Mouse (Mus musculus) hindbrain, embryonic 16.5 days (tissue): ENCODE results near the gene Cygb. TPM values are rescaled to one million over a fixed set of nuclear protein-coding genes. Genes with fewer than 3 reads are reported as not detected.
A peak's percentile ranks its signal among the peaks of the same experiment; 100 is the strongest.

ENCODE experiments used
- ATAC-seq: fragments of 200-750 bp; cut with Nextera tagmentation; 2 replicates; pipeline ENCODE4 v1.8.0; 2017; ENCODE audit warnings: moderate TSS enrichment, moderate library complexity
- H3K27ac ChIP-seq: fragments of 300-500 bp; sonication (generic); 2 replicates; pipeline ENCODE4 v1.5.1; 2014; ENCODE audit warnings: low read depth, mild to moderate bottlenecking, control low read depth, low read length, moderate library complexity
- H3K27me3 ChIP-seq: fragments of 300-500 bp; sonication (generic); replicated peaks from 2 replicates; pipeline ENCODE4 v1.6.1; 2014; ENCODE audit warnings: low read length; ENCODE audit not compliant: control insufficient read depth, insufficient read depth
- H3K36me3 ChIP-seq: fragments of 300-500 bp; sonication (generic); 2 replicates; pipeline ENCODE4 v1.6.1; 2014; ENCODE audit warnings: mild to moderate bottlenecking, low read length, moderate library complexity, mixed read lengths; ENCODE audit not compliant: control insufficient read depth, insufficient read depth
- H3K4me1 ChIP-seq: fragments of 300-500 bp; sonication (generic); 2 replicates; pipeline ENCODE4 v1.6.1; 2014; ENCODE audit warnings: low read depth, low read length; ENCODE audit not compliant: control insufficient read depth, insufficient read depth
- H3K4me2 ChIP-seq: fragments of 300-500 bp; sonication (generic); 2 replicates; pipeline ENCODE4 v1.6.1; 2014; ENCODE audit warnings: mild to moderate bottlenecking, low read length, control low read depth, moderate library complexity
- H3K4me3 ChIP-seq: fragments of 300-500 bp; sonication (generic); 2 replicates; pipeline ENCODE4 v1.5.1; 2014; ENCODE audit warnings: mild to moderate bottlenecking, low read length, control low read depth, moderate library complexity
- H3K9ac ChIP-seq: fragments of 300-500 bp; sonication (generic); 2 replicates; pipeline ENCODE4 v1.6.1; 2014; ENCODE audit warnings: low read depth, mild to moderate bottlenecking, control low read depth, low read length, moderate library complexity
- H3K9me3 ChIP-seq: fragments of 300-500 bp; sonication (generic); 2 replicates; pipeline ENCODE4 v1.6.1; 2014; ENCODE audit warnings: mild to moderate bottlenecking, low read length, moderate library complexity; ENCODE audit not compliant: control insufficient read depth
- WGBS: fragments of 180-500 bp; shearing (Covaris S2); extraction: QIAGEN DNeasy Blood & Tissue Kit; methylation state at CpG from one replicate; pipeline ENCODE4 v1.1.7; 2014; 5-methylcytosine and 5-hydroxymethylcytosine counted together
- polyA plus RNA-seq: library from polyadenylated mRNA; unstranded; fragments of >200 nt; fragmentation: Nextera tagmentation; extraction: Ambion mirVana; gene quantifications from 2 replicates; pipeline ENCODE4 v1.2.1, GENCODE M21; 2015

Gene Cygb
- polyA plus RNA-seq, 1 experiment from 2014 or later = 37.4 TPM

DNA sequence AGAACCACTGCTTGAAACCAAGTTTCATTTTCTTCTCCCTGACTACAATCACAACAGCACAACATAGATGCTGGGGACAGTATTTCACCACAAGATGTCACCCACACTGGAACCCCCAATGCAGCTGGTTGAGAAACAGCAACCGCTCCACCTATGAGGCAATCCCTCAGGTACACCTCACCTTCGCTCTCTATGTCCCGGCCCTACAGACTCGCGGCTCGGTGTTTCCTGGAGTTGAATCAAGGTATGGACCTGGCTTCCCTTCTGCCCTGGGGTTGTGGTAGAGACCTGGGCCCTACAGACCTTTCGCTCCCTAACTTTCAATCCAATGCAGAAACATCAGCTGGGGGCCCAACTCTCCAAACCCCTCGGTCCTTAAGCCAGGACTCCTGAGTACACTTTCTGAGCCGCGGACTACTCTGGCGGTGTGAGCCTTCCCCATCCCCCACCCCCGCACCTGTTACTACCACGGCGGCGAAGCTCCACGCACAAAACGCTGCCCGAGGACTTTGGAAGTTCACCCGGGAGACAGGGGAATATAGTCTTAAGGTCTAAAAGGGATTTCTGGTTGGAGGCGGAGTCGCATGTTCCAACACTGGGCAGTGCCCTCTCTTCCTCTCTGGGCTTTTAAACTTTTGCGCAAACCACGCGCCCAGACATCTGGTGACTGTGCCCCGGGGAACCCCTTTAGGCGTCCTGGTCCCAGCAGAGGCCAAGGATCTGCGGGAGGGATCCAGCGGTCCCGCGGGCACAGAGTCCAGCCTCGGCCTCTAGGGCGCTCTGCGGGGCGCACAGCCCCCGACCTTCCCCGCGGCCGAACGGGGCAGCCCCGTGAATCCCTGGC is 30.6 kb downstream of the Cygb start:
- no peaks in the 10 kb centered on the region for H3K36me3 ChIP-seq
- no peaks in the 10 kb centered on the region for H3K9me3 ChIP-seq
- H3K4me3 ChIP-seq = peak overlapping the region; percentile 56
- peaks cover 22% of the 10 kb centered on the region for H3K27me3 ChIP-seq
- ATAC-seq = no peak
- peaks cover 37% of the 10 kb centered on the region for H3K4me1 ChIP-seq
- no peak overlapping the region for H3K27ac ChIP-seq
- 10% methylated on average over 28 of the region's 40 CpGs for WGBS
- peak overlapping the region; percentile 66 for H3K9ac ChIP-seq
- H3K4me2 ChIP-seq = peak overlapping the region; percentile 80

DNA sequence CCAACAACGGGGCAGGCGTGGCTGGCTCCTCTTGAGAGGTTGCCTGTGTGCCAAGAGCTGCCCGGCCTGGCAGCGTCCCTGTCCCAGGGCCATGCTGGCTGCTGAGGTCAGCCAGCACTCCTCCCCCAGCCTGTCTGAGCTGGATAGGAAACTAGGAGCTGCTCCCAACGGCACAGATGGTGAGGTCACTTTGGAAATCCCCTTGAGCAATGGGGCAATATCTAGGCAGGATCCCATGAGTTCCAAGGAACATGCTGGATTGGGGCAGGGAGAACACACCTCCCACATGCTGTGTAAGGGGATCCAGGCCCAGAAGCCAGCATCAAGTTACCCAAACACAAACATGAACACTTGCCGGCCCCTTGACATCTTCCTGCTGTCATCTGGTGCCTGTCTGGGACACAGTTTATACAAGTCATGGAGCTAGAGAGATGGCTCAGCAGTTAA is 32.8 kb downstream of the Cygb start:
- Histone ChIP-seq H3K4me2 (no peak overlapping the region), H3K4me1 (peaks cover 37% of the 10 kb centered on the region), H3K9me3 (no peaks in the 10 kb centered on the region), H3K27ac (peak overlapping the region; percentile 16; the same call in 1 of the 2 replicates), H3K9ac (no peak overlapping the region), H3K36me3 (no peaks in the 10 kb centered on the region), H3K27me3 (peaks cover 22% of the 10 kb centered on the region), H3K4me3 (no peak overlapping the region)
- ATAC-seq = peak; percentile 79
- 47% methylated on average over 6 of the region's 6 CpGs for WGBS

DNA sequence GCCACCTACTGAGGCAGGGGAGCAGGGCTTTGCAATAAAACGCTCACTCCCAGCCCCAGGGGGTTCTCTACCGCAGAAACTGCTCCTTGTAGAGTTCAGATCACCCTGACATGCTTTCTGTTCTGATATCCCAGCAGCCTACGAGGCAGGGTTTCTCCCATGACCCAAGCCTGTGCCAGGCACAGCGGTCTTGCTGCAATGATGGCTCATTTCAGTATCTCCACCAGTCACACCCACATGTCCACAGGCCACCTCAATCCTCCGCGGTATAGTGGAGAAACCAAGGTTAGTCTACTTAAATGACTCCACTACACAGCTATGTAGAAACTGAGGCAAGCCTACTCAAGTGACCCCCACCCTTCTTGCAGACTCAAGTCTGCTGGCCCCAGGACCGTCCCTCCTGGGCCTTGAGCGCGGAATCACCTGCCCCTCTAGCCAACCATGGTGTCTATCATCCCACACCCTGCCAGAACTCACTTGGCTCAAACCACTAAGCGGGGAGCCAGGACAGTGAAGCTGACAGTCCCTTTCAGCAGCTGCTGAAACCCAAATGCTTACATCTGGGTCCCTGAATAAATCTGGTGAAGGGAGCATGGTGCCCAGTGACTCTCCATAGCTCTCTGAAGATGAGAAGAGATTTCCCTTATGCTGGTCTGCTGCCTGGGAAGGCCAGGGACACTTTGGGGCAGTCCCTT is 33.4 kb downstream of the Cygb start:
- Histone ChIP-seq H3K4me1 (peaks cover 37% of the 10 kb centered on the region), H3K27ac (0 out of 2 replicates have a peak overlapping the region, but pooled peaks have one; percentile 6), H3K9ac (no peak overlapping the region), H3K4me2 (no peak overlapping the region), H3K9me3 (no peaks in the 10 kb centered on the region), H3K27me3 (peaks cover 22% of the 10 kb centered on the region), H3K4me3 (no peak overlapping the region), H3K36me3 (no peaks in the 10 kb centered on the region)
- 78% methylated on average over 10 of the region's 10 CpGs for WGBS
- ATAC-seq = peak; percentile 32

DNA sequence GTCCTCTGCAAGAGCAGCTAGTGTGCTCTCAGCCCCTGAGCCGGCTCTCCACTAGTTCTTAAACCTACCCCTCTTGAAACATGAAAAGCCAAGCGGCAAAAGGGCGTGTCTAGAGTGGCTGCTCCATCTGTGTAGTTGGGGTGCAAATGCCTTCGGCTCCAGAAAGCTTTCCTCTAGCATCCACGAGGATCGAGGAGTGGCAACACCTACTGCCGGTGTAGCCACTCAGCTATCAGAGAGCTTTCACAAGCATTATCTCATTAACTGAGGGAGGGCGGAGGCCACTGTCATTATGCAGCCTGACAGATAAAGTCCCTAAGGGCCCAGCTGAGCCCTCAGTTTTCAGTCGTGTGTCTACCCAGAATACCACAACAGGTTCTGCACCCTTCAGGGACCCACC is 34.0 kb downstream of the Cygb start:
- no peak for ATAC-seq
- no peak overlapping the region for H3K27ac ChIP-seq
- peaks cover 18% of the 10 kb centered on the region for H3K27me3 ChIP-seq
- peaks cover 37% of the 10 kb centered on the region for H3K4me1 ChIP-seq
- H3K36me3 ChIP-seq = no peaks in the 10 kb centered on the region
- H3K4me3 ChIP-seq = no peak overlapping the region
- no peak overlapping the region for H3K4me2 ChIP-seq
- H3K9me3 ChIP-seq = no peaks in the 10 kb centered on the region
- WGBS = 43% methylated on average over 9 of the region's 9 CpGs
- H3K9ac ChIP-seq = no peak overlapping the region

DNA sequence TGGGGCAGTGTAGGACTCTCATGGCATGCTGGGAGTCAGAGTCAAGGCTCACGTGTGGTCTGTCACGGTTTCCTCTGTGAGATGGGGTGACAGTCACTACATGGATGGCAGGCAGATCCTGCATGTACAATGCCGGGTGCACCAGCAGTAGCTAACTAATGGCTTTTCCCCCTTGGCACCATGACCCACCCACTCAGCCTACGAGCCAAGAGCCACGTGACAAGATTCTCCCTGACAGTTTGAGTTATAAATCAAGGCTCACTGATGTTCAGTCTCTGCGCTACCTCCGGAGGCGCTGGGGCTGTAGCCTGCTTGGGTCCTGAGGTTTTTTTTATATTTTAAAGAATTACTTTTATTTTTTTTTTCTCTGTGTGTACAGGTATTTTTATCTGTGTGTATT is 34.6 kb downstream of the Cygb start:
- Histone ChIP-seq H3K4me2 (no peak overlapping the region), H3K9me3 (no peaks in the 10 kb centered on the region), H3K4me3 (no peak overlapping the region), H3K27me3 (peaks cover 13% of the 10 kb centered on the region), H3K36me3 (no peaks in the 10 kb centered on the region), H3K9ac (no peak overlapping the region), H3K27ac (no peak overlapping the region), H3K4me1 (peaks cover 35% of the 10 kb centered on the region)
- no peak for ATAC-seq
- WGBS = 48% methylated on average over 8 of the region's 8 CpGs

DNA sequence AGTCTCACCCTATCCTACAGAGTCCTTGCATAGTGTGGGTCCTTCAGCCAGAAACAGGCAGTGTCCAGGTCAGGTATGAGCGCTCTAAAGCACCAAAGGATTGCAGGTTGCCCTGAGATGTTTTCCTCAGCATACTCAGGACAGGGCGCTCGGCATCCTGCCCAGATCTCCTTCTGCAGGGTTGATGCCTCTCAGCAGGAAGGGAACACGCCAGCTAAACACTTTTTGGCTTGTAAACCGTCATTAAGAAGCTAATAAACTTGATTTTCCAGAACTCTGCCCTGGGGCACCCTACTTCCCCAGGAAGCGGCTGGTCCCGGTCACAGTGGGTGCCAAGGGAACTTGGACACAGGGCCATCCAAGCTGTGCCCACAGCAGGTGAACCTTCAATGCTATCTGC is 35.0 kb downstream of the Cygb start:
- Histone ChIP-seq H3K36me3 (no peaks in the 10 kb centered on the region), H3K9me3 (no peaks in the 10 kb centered on the region), H3K9ac (no peak overlapping the region), H3K27me3 (peaks cover 10% of the 10 kb centered on the region), H3K4me1 (peaks cover 31% of the 10 kb centered on the region), H3K4me3 (no peak overlapping the region), H3K4me2 (no peak overlapping the region), H3K27ac (no peak overlapping the region)
- ATAC-seq = no peak
- WGBS = 70% methylated on average over 7 of the region's 7 CpGs

DNA sequence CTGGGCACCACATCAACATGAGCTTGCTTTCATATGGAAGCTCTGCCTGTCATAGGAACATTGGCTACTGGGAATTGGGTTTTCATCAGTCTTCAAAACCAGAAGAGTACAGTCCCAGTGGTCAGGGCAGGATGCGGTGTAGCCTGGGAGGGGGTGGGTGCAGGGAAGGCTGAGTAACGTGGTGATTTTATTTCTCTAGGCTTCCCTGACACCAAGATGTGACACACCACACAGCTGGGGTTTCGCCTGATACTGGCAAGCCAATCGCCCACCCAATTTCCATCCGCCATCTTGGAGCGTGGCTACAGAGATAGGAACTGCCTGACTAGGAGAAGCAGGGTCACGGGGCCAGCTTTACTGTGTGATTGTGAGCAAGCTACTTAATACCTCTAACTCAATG is 35.4 kb downstream of the Cygb start:
- WGBS = 90% methylated on average over 7 of the region's 7 CpGs

DNA sequence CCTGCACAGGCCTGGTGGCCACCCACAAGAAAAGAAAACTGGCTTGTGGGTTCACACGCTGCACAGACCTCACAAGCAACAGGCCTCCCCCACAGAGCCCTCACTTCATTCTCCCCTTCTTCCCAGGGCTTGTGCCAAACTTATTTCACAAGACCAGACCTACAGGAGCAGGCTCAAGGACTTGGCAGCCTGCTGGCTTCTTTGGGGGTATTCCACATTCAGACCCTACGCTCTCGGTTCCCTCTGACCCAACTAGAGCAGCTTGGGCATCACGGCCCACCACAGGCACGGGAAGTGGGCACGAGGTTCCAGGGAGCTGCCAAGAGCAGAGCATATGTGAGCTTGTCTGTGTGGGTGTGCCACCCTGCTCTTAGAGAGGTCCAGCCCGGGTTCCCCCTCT is 36.5 kb downstream of the Cygb start:
- H3K4me2 ChIP-seq = no peak overlapping the region
- H3K4me3 ChIP-seq = no peak overlapping the region
- 63% methylated on average over 7 of the region's 7 CpGs for WGBS
- ATAC-seq = no peak
- no peak overlapping the region for H3K27ac ChIP-seq
- no peaks in the 10 kb centered on the region for H3K9me3 ChIP-seq
- no peak overlapping the region for H3K9ac ChIP-seq
- no peaks in the 10 kb centered on the region for H3K36me3 ChIP-seq
- H3K27me3 ChIP-seq = no peaks in the 10 kb centered on the region
- peaks cover 24% of the 10 kb centered on the region for H3K4me1 ChIP-seq

More for the DNA sequence above, 35.4 kb downstream of the Cygb start:
- no peaks in the 10 kb centered on the region for H3K36me3 ChIP-seq
- H3K4me1 ChIP-seq = peaks cover 26% of the 10 kb centered on the region
- no peaks in the 10 kb centered on the region for H3K9me3 ChIP-seq
- ATAC-seq = no peak
- H3K4me2 ChIP-seq = no peak overlapping the region
- H3K4me3 ChIP-seq = no peak overlapping the region
- peaks cover 6% of the 10 kb centered on the region for H3K27me3 ChIP-seq
- H3K9ac ChIP-seq = no peak overlapping the region
- no peak overlapping the region for H3K27ac ChIP-seq

DNA sequence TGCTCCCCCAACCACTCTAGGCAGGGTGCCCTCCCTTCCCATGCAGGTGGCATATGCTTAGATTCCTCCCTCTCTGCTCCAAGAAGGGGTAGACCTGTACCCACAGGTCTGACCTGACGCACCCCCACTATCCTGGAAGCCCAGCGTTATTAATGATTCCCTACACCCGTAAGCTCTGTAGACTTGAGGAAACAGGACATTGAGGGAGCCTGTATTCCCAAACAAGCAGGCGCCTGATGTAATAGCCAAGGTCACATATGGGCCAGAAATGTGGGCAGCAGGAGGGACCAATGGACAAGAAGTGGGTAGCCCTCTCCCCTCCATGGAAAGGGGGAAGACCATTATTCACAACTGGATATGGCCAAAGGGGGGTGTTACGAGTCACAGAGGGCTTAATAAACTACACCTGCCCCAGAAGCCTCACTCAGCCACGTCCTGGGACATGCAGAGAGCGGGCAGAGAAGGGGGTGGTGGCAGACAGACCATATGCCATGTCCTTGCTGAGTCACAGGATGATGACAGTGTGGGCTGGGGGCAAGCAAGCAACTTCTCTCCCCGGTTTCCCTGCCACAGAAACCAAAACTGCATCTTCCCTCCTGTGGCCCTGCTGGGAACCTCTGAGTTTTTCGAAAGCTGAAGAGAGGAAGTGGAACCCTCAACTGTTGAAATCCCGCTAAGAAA is 37.5 kb downstream of the Cygb start:
- ATAC-seq = no peak
- Histone ChIP-seq H3K4me2 (no peak overlapping the region), H3K4me3 (no peak overlapping the region), H3K27ac (0 out of 2 replicates have a peak overlapping the region, but pooled peaks have one; percentile 1), H3K4me1 (peaks cover 20% of the 10 kb centered on the region), H3K36me3 (no peaks in the 10 kb centered on the region), H3K27me3 (no peaks in the 10 kb centered on the region), H3K9me3 (no peaks in the 10 kb centered on the region), H3K9ac (no peak overlapping the region)
- 75% methylated on average over 10 of the region's 10 CpGs for WGBS
